Mouse (Mus musculus) thymus, postnatal 14 days (tissue): Measurements from ENCODE around the gene Gm20388.
"Not testable (repeated sequence)": the region's sequence is repeated elsewhere in the genome, so short reads cannot be mapped to it uniquely, and the experiment has no call there.

Experiments
- DNase-seq: peaks from one replicate; pipeline ENCODE4 v3.0.0; 2021

Gene Gm20388

GRCm38 (mm10) chr8:123430936-123431335, 3520.3 kb downstream of the Gm20388 start:
- not testable (repeated sequence) for DNase-seq

GRCm38 (mm10) chr8:123431616-123432365, 3521.2 kb downstream of the Gm20388 start:
- no peak for DNase-seq

DNA sequence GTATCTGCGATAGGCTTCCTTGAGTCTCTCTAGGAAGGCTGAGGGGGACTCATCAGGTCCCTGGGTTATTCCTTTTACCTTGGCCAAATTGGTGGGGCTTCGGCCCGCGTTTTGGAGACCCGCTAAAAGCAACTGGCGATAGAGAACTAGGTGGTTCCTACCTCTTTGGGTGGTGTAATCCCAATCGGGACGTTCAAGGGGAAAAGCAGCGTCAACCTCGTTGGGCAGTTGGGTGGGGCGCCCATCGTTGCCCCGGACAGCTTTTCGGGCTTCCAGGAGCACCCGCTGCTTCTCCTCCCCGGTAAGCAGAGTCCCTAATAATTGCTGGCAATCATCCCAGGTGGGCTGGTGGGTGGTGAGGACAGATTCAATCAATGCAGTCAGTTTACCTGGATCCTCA, 3521.7 kb downstream of the Gm20388 start:
- no peak for DNase-seq

DNA sequence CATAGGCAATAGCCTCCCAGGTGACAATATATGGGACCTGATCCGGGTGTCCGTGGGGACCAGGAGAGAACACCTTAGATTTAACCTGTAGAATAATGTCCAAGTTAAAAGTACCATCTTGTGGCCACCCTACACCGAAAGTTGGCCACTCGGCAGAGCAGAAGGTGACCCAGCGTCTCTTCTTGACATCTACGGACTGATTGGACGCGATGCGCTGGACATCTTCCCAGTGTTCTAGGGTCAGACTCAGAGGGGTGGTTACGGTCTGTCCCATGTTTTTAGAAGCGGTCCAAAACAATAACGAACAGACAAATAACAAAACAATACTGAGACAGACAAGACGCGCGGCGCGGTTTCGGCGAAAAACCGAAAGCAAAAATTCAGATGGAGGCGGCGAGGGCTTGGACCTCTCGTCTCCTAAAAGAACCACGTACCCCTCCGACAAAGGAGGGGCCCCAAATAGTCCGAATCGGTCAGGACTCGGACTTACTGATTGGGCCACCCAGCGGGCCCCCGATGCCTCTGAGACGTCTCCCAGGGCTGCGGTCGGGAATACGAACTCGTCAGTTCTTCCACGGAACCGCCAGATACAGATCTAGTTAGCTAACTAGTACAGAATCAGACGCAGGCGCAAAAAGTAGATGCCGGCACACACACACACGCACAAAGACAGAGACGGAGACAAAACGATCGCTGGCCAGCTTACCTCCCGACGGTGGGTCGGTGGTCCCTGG, 3522.8 kb downstream of the Gm20388 start:
- not testable (repeated sequence) for DNase-seq

- DNase-seq = no peak
Observed at GRCm38 (mm10) chr8:123441788-123442187, 3531.1 kb downstream of the Gm20388 start.

DNA sequence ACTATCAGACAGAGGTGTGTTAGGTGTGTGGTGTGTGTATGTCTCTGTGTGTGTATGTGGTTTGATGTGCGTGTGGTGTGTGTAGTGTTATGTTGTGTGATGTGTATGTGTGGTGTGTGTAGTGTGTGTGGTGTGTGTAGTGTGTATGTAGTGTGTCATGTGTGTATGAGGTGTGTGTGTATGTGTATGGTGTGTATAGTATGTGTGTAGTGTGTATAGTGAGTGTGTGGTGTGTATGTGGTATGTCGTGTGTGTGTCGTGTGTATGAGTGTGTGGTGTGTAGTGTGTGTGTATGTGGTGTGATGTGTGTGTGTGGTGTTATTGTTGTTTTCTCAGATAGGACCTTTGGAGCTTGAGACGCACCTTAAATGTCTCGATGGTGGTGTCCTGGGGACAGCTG, 3531.7 kb downstream of the Gm20388 start:
- DNase-seq = no peak

- peak; percentile 94 for DNase-seq
Observed at GRCm38 (mm10) chr8:123442871-123443575, 3532.4 kb downstream of the Gm20388 start.

DNA sequence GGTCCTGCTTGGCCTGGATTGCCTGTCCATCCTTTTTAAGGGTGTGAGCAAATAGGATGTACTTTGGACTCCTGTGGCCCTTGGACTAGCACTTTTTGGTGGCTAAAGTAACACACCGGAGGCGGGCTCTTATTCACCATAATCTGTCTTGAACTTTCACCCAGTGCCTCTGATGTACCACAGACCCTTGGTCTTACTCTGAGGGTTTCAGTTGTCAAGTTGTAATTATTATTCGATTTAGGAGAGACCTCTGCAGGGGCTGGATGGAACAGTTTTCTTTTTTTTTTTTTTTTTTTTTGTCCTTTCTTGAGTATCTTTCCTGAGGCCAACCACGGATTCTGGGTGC, 3532.9 kb downstream of the Gm20388 start:
- no peak for DNase-seq

GRCm38 (mm10) chr8:123444131-123444530, 3533.5 kb downstream of the Gm20388 start:
- DNase-seq = no peak

GRCm38 (mm10) chr8:123445981-123446380, 3535.3 kb downstream of the Gm20388 start:
- DNase-seq = no peak

DNA sequence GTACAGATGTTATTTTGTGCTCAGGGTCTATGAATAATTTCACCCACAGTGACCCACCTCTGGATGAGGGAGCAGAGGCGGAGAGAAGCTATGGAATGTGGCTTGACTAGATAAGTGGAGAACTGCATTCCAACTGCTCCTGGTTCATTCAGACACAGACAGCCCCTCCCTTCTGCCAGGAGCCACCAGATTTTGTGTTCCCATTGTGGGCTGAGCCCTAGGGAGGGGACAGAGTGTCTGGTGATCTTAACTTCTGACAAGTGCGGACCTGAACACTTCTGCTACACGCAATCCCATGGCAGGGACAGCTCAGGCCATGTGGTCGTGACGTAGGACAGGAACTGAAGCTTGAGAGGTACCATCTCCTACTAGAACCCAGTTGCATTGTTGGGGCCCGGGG, 3536.2 kb downstream of the Gm20388 start:
- DNase-seq = no peak

GRCm38 (mm10) chr8:123450783-123451182, 3540.1 kb downstream of the Gm20388 start:
- no peak for DNase-seq

DNA sequence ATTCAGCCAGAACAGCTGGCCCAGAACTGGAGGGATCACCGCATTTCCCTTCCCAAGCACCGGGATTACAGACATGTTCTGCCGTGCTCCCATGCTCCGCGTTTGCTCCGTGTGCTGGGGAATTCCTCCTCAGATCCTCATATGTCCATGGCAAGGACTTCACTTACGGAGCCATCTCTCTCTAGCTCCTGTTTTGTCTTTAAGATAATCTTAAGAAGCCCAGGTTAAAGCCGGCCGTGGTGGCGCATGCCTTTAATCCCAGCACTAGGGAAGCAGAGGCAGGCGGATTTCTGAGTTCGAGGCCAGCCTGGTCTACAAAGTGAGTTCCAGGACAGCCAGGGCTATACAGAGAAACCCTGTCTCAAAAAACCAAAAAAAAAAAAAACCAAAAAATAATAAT, 3541.1 kb downstream of the Gm20388 start:
- not testable (repeated sequence) for DNase-seq

GRCm38 (mm10) chr8:123452149-123452548, 3541.5 kb downstream of the Gm20388 start:
- DNase-seq = no peak

- no peak for DNase-seq
Observed at GRCm38 (mm10) chr8:123453291-123453690, 3542.7 kb downstream of the Gm20388 start.

DNA sequence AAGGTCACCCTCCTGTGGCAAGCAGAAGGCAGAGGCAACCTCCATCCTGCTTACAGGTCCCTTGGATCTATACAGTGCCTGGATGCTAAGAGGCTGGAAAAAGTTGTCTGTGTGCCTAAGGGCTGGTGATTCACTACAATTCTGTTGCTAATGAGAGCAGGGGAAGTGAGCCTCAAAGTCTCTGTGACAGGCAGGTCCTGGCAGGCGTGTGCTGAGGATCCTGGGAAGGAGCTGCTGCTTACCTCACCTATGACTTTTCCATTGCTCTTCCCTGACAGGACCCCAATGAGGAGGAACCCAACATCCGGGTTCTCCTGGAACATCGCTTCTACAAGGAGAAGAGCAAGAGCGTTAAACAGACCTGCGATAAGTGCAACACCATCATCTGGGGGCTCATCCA, 3543.3 kb downstream of the Gm20388 start:
- no peak for DNase-seq

DNA sequence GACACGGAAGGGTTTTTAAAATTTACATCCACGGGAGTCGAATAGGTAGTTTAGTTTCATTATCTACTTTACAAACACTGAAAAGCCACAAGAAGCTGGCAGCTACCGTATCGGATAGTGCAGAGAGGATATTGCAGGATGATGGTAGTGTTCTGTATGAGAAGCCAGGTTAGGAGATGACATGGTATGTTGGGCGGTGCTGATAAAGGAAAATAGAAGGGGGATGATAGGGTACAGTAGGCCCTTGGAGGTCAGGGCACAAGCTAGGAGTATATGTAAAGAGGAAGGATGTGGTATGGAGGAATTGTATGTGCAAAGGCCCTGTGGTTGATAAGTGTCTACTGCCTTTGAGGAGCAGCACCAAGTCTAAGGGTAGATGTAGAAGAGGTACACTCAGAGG, 3543.9 kb downstream of the Gm20388 start:
- no peak for DNase-seq

GRCm38 (mm10) chr8:123463651-123464050, 3553.0 kb downstream of the Gm20388 start:
- DNase-seq = no peak

GRCm38 (mm10) chr8:123467476-123467875, 3556.8 kb downstream of the Gm20388 start:
- no peak for DNase-seq

- not testable (repeated sequence) for DNase-seq
Observed at GRCm38 (mm10) chr8:123472991-123473390, 3562.3 kb downstream of the Gm20388 start.

- not testable (repeated sequence) for DNase-seq
Observed at GRCm38 (mm10) chr8:123474549-123474948, 3563.9 kb downstream of the Gm20388 start.

DNA sequence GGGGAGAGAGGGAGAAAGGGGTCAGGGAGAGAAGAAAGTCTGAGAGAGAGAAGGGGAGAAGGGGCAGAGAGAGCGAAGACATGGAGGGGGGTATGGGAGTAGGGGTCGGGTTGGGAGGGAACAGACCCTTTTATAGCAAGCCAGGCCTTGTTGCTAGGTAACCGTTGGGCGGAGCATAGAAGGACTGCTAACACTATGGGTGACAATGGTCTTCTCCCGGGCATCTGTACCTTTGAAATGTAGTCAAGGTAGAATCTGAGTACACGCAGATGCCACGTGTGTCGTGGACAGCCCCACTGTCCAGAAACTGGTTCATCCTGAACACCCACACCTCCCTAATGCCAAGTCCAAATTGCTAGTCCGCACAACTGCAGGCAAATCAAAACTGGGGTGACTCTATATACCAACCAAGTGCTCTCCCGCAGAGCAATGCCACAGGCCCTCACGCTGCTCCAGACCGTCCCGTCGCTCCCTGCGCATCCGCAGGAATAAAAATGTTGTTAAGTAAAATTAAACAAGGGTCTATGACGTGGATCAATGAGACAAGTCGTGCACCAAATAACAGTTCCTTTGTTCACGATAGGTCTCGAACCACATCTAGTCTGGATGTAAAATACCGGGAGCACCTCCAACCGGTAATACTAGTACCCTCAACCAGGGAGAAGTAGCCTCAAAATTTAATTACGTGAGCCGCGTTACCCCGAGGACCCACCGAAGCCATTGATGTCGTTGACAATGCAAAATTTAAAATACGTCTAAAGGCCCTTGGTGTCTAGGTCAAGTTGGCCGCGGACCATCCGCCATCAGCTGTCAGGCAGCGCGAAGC, 3566.5 kb downstream of the Gm20388 start:
- DNase-seq = peak; percentile 14

DNA sequence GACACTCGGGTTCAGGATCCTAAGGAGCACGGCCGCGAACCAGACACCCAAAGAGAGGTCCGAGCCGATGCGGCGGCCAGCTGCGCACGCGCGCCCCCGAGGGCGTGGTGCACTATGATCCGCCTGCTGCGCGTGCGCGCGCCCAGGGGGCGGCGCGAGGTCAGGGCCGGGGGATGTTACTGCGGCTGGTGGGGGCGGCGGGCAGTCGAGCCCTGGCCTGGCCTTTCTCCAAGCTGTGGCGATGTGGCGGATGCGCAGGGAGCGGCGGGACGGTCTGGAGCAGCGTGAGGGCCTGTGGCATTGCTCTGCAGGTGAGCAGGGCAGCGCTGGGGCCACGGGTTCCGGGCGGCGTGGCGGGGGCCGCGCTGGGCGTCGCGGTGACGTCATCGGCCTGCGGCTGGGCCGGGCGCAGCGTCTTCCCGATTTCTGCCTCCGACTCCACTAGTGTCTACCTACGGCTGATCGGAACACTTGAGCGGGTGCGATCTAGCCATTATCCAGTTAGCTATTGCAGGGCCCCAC, 3567.2 kb downstream of the Gm20388 start, which contains the start of gene Afg3l1:
Gene Afg3l1, plus strand, starts transcription at position 167 of the 522 bp plus-strand sequence.
- DNase-seq = peak; percentile 93
